23 mouse cellular contexts compared by ENCODE assay signal in genomic region chr12:97529556-97529955, GRCm38 (mm10).
DNase-seq lines count a peak whose midpoint lies in the region; ATAC-seq and TF ChIP-seq lines count a peak whose summit lies in the region.
"Had no signal": no experiment of that assay in that cellular context is flagged by ENCODE, and none has a peak within 500 bp of the region (broad histone marks: within the 10 kb centered on the region; RNA-seq: fewer than 3 reads in every experiment).

No protein-coding gene starts in this region.

- no peak for ATAC-seq in cerebellum, adult (ENCODE audit: insufficient number of reproducible peaks, low FRiP score, low TSS enrichment)
- 0 out of 2 replicates have a peak, but pooled peaks have one; percentile 45 for ATAC-seq in hindbrain, postnatal 0 days
- ATAC-seq: CD4-positive, CD25-positive, alpha-beta regulatory T cell, adult 4 months; forebrain, embryonic 14.5 days; forebrain, postnatal 0 days; intestine, postnatal 0 days had no signal

- H3K4me1 ChIP-seq in hindbrain, postnatal 0 days (ENCODE audit: insufficient read depth, low read length) = no peaks in the 10 kb centered on the region
- no peaks in the 10 kb centered on the region for H3K4me1 ChIP-seq in hindbrain, embryonic 10.5 days (replicated peaks)
- H3K4me1 ChIP-seq: embryonic facial prominence, embryonic 12.5 days; embryonic facial prominence, embryonic 15.5 days; heart, embryonic 10.5 days; hindbrain, embryonic 12.5 days had no signal

- peak; percentile 78 to 85 for DNase-seq in cerebellum, postnatal 10 days
- DNase-seq in cerebellum, postnatal 36 days = peak; percentile 4 to 5
- DNase-seq in cerebellum, adult 8-10 months = no peak
- no peak for DNase-seq in hindbrain, postnatal 0 days (ENCODE audit: low spot score)
- DNase-seq in hindbrain, embryonic 10.5 days (ENCODE audit: low spot score) = no peak
- DNase-seq: adrenal gland, adult 2 months; adrenal gland, postnatal 14 days; forebrain, postnatal 0 days; gastrocnemius, adult 2 months; gastrocnemius, postnatal 14 days; heart, adult 18-20 months; heart, postnatal 14 days; heart, postnatal 4 days; kidney, adult 2 months had no signal

- no peak overlapping the region for H3K9ac ChIP-seq in hindbrain, postnatal 0 days (replicated peaks; ENCODE audit: low read length)
- H3K9ac ChIP-seq: embryonic facial prominence, embryonic 12.5 days; embryonic facial prominence, embryonic 15.5 days; forebrain, postnatal 0 days; heart, embryonic 13.5 days; hindbrain, embryonic 12.5 days had no signal

- TF ChIP-seq CTCF in hindbrain, postnatal 0 days (IDR thresholded peaks at IDR 0.05; ENCODE audit: low read depth) = no peak

- 77% methylated on average over 4 of the region's 4 CpGs for WGBS in hindbrain, postnatal 0 days
- WGBS in hindbrain, embryonic 10.5 days = 90% methylated on average over 4 of the region's 4 CpGs

- H3K27ac ChIP-seq in hindbrain, postnatal 0 days = no peak overlapping the region
- H3K27ac ChIP-seq in hindbrain, embryonic 10.5 days = no peak overlapping the region
- H3K27ac ChIP-seq: embryonic facial prominence, embryonic 12.5 days; embryonic facial prominence, embryonic 15.5 days; gastrocnemius, adult 2 months; heart, embryonic 10.5 days; heart, embryonic 13.5 days; hindbrain, embryonic 12.5 days had no signal

- H3K9me3 ChIP-seq in hindbrain, postnatal 0 days (ENCODE audit: low read length) = no peaks in the 10 kb centered on the region
- no peaks in the 10 kb centered on the region for H3K9me3 ChIP-seq in hindbrain, embryonic 10.5 days
- H3K9me3 ChIP-seq: embryonic facial prominence, embryonic 12.5 days; embryonic facial prominence, embryonic 15.5 days; heart, embryonic 10.5 days; heart, embryonic 13.5 days; hindbrain, embryonic 12.5 days had no signal

- H3K4me2 ChIP-seq in hindbrain, postnatal 0 days (ENCODE audit: low read depth, low read length) = no peak overlapping the region
- H3K4me2 ChIP-seq: embryonic facial prominence, embryonic 12.5 days; embryonic facial prominence, embryonic 15.5 days; heart, embryonic 13.5 days; hindbrain, embryonic 12.5 days had no signal

- no peak overlapping the region for H3K4me3 ChIP-seq in hindbrain, postnatal 0 days (ENCODE audit: low read length)
- H3K4me3 ChIP-seq in hindbrain, embryonic 10.5 days = no peak overlapping the region
- H3K4me3 ChIP-seq: embryonic facial prominence, embryonic 12.5 days; embryonic facial prominence, embryonic 15.5 days; gastrocnemius, adult 2 months; heart, embryonic 10.5 days; heart, embryonic 13.5 days; hindbrain, embryonic 12.5 days had no signal

- H3K36me3 ChIP-seq in hindbrain, postnatal 0 days (ENCODE audit: insufficient read depth, low read length) = no peaks in the 10 kb centered on the region
- H3K36me3 ChIP-seq in hindbrain, embryonic 10.5 days = no peaks in the 10 kb centered on the region
- H3K36me3 ChIP-seq: embryonic facial prominence, embryonic 12.5 days; embryonic facial prominence, embryonic 15.5 days; heart, embryonic 10.5 days; heart, embryonic 13.5 days; hindbrain, embryonic 12.5 days had no signal

- no peaks in the 10 kb centered on the region for H3K27me3 ChIP-seq in hindbrain, postnatal 0 days (ENCODE audit: insufficient read depth, low read length)
- no peaks in the 10 kb centered on the region for H3K27me3 ChIP-seq in hindbrain, embryonic 10.5 days (ENCODE audit: insufficient read depth, poor library complexity, severe bottlenecking)
- H3K27me3 ChIP-seq: embryonic facial prominence, embryonic 12.5 days; embryonic facial prominence, embryonic 15.5 days; heart, embryonic 13.5 days; hindbrain, embryonic 12.5 days had no signal

Comparison
In these comparisons a context has a peak if more than half of its experiments do, and no peak if none do; other contexts are left out.
1. DNase-seq: peak in cerebellum, postnatal 10 days (2 of 2) and cerebellum, postnatal 36 days (2 of 2); none in cerebellum, adult 8-10 months (single experiment), hindbrain, postnatal 0 days (single experiment) and hindbrain, embryonic 10.5 days (single experiment).